Mouse (Mus musculus): Measurements from ENCODE around the gene Hoxd8. TPM values are rescaled to one million over a fixed set of nuclear protein-coding genes. Genes with fewer than 3 reads are reported as not detected.

Gene Hoxd8
- polyA plus RNA-seq, 1 experiment from 2014 or later = not detected

GRCm38 (mm10) chr2:74751861-74752260, 47.4 kb downstream of the Hoxd8 start:
- Histone ChIP-seq H3K27ac (replicated peaks) (no peak overlapping the region), H3K27me3 (replicated peaks; ENCODE audit: low read depth, poor library complexity, severe bottlenecking) (peaks cover 100% of the 10 kb centered on the region), H3K4me1 (peaks cover 23% of the 10 kb centered on the region), H3K4me3 (no peak overlapping the region), H3K9me3 (no peaks in the 10 kb centered on the region), H3K36me3 (replicated peaks) (no peaks in the 10 kb centered on the region)
- WGBS = 64% methylated on average over 1 of the region's 1 CpGs
- DNase-seq (ENCODE audit: low spot score) = no peak

DNA sequence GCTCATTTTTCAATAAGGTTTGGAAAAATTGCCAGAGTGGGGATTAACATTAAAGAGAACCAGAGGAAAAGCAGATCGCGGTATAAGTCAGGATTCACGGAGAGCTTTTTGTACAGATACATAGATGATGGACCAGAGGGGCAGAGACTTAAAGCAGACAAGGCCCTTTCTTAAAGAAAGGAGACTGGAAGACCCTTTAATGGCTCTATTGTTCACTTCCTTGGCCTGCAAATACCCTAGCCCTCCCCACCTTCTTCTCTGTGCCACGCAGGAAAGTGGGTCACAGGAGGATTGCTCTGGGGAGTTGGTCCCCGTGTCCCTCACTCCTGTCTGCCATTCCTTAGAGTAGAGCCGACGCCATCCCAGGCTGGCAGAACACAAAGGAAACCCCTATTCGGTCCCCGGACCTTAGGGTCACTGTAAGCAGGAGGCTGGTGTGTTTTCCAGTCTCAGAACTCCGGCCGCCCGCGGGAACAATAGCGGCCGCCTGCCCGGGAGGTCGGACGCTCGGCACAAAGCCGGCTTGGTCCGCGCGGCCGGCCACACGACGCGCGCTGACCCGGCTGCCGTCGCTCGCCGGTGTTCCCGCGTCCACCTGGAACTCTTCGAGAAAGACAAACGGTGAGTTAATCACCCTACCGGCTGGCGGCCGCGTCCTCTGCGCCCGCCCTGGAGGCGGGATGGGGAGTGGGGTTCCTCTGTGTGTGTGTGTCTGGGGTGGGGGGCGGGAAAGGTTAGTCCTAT, 48.2 kb downstream of the Hoxd8 start:
- no peaks in the 10 kb centered on the region for H3K36me3 ChIP-seq (replicated peaks)
- H3K27ac ChIP-seq (replicated peaks) = peak overlapping the region; percentile 55
- DNase-seq (ENCODE audit: low spot score) = peak; percentile 60
- peaks cover 100% of the 10 kb centered on the region for H3K27me3 ChIP-seq (replicated peaks; ENCODE audit: low read depth, poor library complexity, severe bottlenecking)
- 1% methylated on average over 45 of the region's 45 CpGs for WGBS
- no peaks in the 10 kb centered on the region for H3K9me3 ChIP-seq
- peak overlapping the region; percentile 44 for H3K4me3 ChIP-seq
- peaks cover 21% of the 10 kb centered on the region for H3K4me1 ChIP-seq

GRCm38 (mm10) chr2:74753175-74753523, 48.7 kb downstream of the Hoxd8 start:
- peak; percentile 59 for DNase-seq (ENCODE audit: low spot score)
- Histone ChIP-seq H3K9me3 (no peaks in the 10 kb centered on the region), H3K36me3 (replicated peaks) (no peaks in the 10 kb centered on the region), H3K4me3 (peak overlapping the region; percentile 44), H3K27me3 (replicated peaks; ENCODE audit: low read depth, poor library complexity, severe bottlenecking) (peaks cover 100% of the 10 kb centered on the region), H3K4me1 (peaks cover 21% of the 10 kb centered on the region), H3K27ac (replicated peaks) (peak overlapping the region; percentile 55; the same call in 1 of the 2 replicates)
- WGBS = under 1% methylated on average over 25 of the region's 25 CpGs

GRCm38 (mm10) chr2:74753711-74754110, 49.3 kb downstream of the Hoxd8 start:
- no peak overlapping the region for H3K4me3 ChIP-seq
- H3K4me1 ChIP-seq = peaks cover 21% of the 10 kb centered on the region
- no peaks in the 10 kb centered on the region for H3K36me3 ChIP-seq (replicated peaks)
- peaks cover 100% of the 10 kb centered on the region for H3K27me3 ChIP-seq (replicated peaks; ENCODE audit: low read depth, poor library complexity, severe bottlenecking)
- 15% methylated on average over 5 of the region's 5 CpGs for WGBS
- no peaks in the 10 kb centered on the region for H3K9me3 ChIP-seq
- no peak overlapping the region for H3K27ac ChIP-seq (replicated peaks)
- DNase-seq (ENCODE audit: low spot score) = no peak

MicroRNA genes within 50 kb of the gene (microRNA counts, 519-probe panel; counts per million panel counts)
- microRNA mmu-miR-10b = 188 counts per million, percentile 57 among the panel's probes with 10 or more counts

Small RNA genes within 50 kb of the gene (microRNA-seq; reads per million reads assigned to microRNA genes)
- gene Gm44463 (not detected), gene Mir10b (191 reads per million, percentile 57 among the genes with 10 or more reads in this experiment)

Other genes starting within 250 kb of the Hoxd8 start
- 35.2 and 35.3 TPM in 2 replicates for gene Lnpk, start 125.2 kb upstream of the Hoxd8 start, polyA plus RNA-seq (2016; fragmentation: Nextera tagmentation; extraction: Ambion mirVana)
- 0.05 and 0.08 TPM in 2 replicates for gene Evx2, start 45.1 kb upstream of the Hoxd8 start, polyA plus RNA-seq (2016; fragmentation: Nextera tagmentation; extraction: Ambion mirVana)
- gene Hoxd13, start 36.3 kb upstream of the Hoxd8 start, polyA plus RNA-seq (2016; fragmentation: Nextera tagmentation; extraction: Ambion mirVana) = not detected in 2 replicates
- gene Hoxd12, start 29.6 kb upstream of the Hoxd8 start, polyA plus RNA-seq (2016; fragmentation: Nextera tagmentation; extraction: Ambion mirVana) = not detected in 2 replicates
- not detected in 2 replicates for gene Hoxd11, start 25.1 kb upstream of the Hoxd8 start, polyA plus RNA-seq (2016; fragmentation: Nextera tagmentation; extraction: Ambion mirVana)
- not detected in 2 replicates for gene Hoxd10, start 12.7 kb upstream of the Hoxd8 start, polyA plus RNA-seq (2016; fragmentation: Nextera tagmentation; extraction: Ambion mirVana)
- gene Hoxd9, start 6.9 kb upstream of the Hoxd8 start, polyA plus RNA-seq (2016; fragmentation: Nextera tagmentation; extraction: Ambion mirVana) = not detected in 2 replicates
- gene Hoxd3, start 7.3 kb downstream of the Hoxd8 start, polyA plus RNA-seq (2016; fragmentation: Nextera tagmentation; extraction: Ambion mirVana) = 1.7 and 6.9 TPM in 2 replicates
- gene Hoxd4, start 7.3 kb downstream of the Hoxd8 start, polyA plus RNA-seq (2016; fragmentation: Nextera tagmentation; extraction: Ambion mirVana) = not detected in 2 replicates
- not detected in 2 replicates for gene Gm28230, start 22.1 kb downstream of the Hoxd8 start, polyA plus RNA-seq (2016; fragmentation: Nextera tagmentation; extraction: Ambion mirVana)
- 0.20 and 0.39 TPM in 2 replicates for gene Hoxd1, start 58.4 kb downstream of the Hoxd8 start, polyA plus RNA-seq (2016; fragmentation: Nextera tagmentation; extraction: Ambion mirVana)
- 112 and 113 TPM in 2 replicates for gene Mtx2, start 121.2 kb downstream of the Hoxd8 start, polyA plus RNA-seq (2016; fragmentation: Nextera tagmentation; extraction: Ambion mirVana)

Measured in embryonic facial prominence, embryonic 10.5 days (tissue).